Mouse (Mus musculus) limb, embryonic 13.5 days (tissue): ENCODE results near the gene Rhd. TPM values are rescaled to one million over a fixed set of nuclear protein-coding genes. Genes with fewer than 3 reads are reported as not detected.

ENCODE experiments used
- ATAC-seq: fragments of 200-750 bp; cut with Nextera tagmentation; 2 replicates; pipeline ENCODE4 v1.8.0; 2017; ENCODE audit warnings: low read depth, moderate number of reproducible peaks, moderate TSS enrichment; ENCODE audit not compliant: low FRiP score
- H3K27ac ChIP-seq: fragments of 300-500 bp; sonication (generic); 2 replicates; pipeline ENCODE4 v1.5.1; 2015; ENCODE audit warnings: inconsistent platforms, mild to moderate bottlenecking, moderate library complexity
- H3K27me3 ChIP-seq: fragments of 300-500 bp; sonication (generic); 2 replicates; pipeline ENCODE4 v1.6.1; 2015; ENCODE audit warnings: mild to moderate bottlenecking, inconsistent platforms
- H3K36me3 ChIP-seq: fragments of 300-500 bp; sonication (generic); 2 replicates; pipeline ENCODE4 v1.6.1; 2015; ENCODE audit warnings: inconsistent platforms, mild to moderate bottlenecking, moderate library complexity
- H3K4me1 ChIP-seq: fragments of 300-500 bp; sonication (generic); 2 replicates; pipeline ENCODE4 v1.6.1; 2015; ENCODE audit warnings: inconsistent platforms
- H3K4me2 ChIP-seq: fragments of 300-500 bp; sonication (generic); replicated peaks from 2 replicates; pipeline ENCODE4 v1.6.1; 2015; ENCODE audit warnings: inconsistent platforms, mild to moderate bottlenecking, moderate library complexity
- H3K4me3 ChIP-seq: fragments of 300-500 bp; sonication (generic); 2 replicates; pipeline ENCODE4 v1.5.1; 2015; ENCODE audit warnings: moderate library complexity, mild to moderate bottlenecking, inconsistent platforms
- H3K9ac ChIP-seq: fragments of 300-500 bp; sonication (generic); 2 replicates; pipeline ENCODE4 v1.6.1; 2015; ENCODE audit warnings: mild to moderate bottlenecking, inconsistent platforms
- H3K9me3 ChIP-seq: fragments of 300-500 bp; sonication (generic); 2 replicates; pipeline ENCODE4 v1.6.1; 2016; ENCODE audit warnings: inconsistent platforms
- WGBS: fragments of 180-500 bp; shearing (Covaris S2); methylation state at CpG from one replicate; pipeline ENCODE4 v1.1.7; 2015; 5-methylcytosine and 5-hydroxymethylcytosine counted together
- polyA plus RNA-seq: library from polyadenylated mRNA; unstranded; fragments of >200 nt; fragmentation: Nextera tagmentation; extraction: Ambion mirVana; gene quantifications from 2 replicates; pipeline ENCODE4 v1.2.1, GENCODE M21; 2015

The Rhd gene
- polyA plus RNA-seq, 1 experiment from 2014 or later, result 2.9 TPM

DNA sequence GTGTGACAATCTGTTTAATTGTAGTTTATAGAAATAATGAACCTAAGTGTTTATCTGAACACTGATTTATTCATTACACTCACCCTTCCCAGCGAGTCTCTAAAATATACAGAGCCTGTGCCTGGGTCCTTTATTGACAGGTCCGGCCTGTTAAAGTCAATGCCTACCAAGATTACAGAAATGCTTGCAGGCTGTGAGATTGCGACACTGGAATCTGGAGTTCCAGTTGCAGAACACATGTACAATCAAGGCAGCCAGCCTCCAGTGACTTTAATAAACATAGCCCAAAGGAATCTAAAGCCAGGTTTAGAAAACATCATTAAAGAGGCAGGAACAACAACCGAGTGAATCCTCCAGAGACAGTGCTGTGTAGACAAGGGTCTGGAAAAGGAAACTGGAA is 16.7 kb upstream of the Rhd start:
- Histone ChIP-seq H3K36me3 (no peaks in the 10 kb centered on the region), H3K4me2 (no peak overlapping the region), H3K9ac (no peak overlapping the region), H3K9me3 (no peaks in the 10 kb centered on the region), H3K27ac (no peak overlapping the region), H3K27me3 (no peaks in the 10 kb centered on the region), H3K4me3 (no peak overlapping the region), H3K4me1 (peaks cover 47% of the 10 kb centered on the region)
- no peak for ATAC-seq
- 61% methylated on average over 4 of the region's 4 CpGs for WGBS

DNA sequence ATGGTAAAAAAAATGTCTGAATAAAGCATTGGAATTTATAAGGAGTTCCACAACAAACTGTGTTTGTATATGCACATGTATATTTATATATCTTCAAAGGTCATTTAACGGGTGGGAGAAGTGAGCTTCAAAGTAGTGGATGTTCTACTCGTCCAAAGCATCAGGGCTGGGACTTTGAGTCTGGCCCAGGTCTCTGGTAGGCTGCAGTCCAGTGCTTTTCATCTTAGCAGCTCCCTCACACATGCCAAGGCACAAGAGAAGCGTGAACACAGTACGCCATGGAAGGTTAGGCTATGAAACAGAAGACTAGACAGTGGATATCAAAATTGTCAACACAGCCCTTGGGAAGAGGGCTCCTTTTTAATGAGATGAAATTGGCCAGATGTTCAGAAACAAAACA is 13.8 kb upstream of the Rhd start:
- no peak overlapping the region for H3K4me3 ChIP-seq
- no peaks in the 10 kb centered on the region for H3K27me3 ChIP-seq
- no peak overlapping the region for H3K4me2 ChIP-seq
- no peaks in the 10 kb centered on the region for H3K9me3 ChIP-seq
- ATAC-seq, result no peak
- WGBS, result 79% methylated on average over 4 of the region's 4 CpGs
- no peak overlapping the region for H3K9ac ChIP-seq
- H3K36me3 ChIP-seq, result no peaks in the 10 kb centered on the region
- H3K27ac ChIP-seq, result no peak overlapping the region
- peaks cover 45% of the 10 kb centered on the region for H3K4me1 ChIP-seq

DNA sequence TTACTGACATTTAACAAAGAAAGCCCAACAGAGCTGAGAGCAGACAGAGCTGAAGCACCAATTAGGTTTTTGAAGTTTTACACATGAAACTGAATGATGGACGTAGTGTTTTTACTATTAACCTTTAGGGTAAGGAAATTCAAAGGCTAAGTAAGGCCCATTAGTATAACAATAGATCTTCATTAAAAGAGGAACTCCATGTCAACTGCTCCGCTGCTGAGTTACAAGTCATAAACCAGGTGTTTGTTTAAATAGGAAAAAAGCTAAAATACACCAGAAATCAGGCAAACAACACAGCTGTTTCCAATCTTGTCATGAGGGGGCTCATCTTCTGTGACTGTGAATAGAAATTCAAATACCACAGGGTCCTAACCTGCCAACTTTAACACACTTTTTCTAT is 13.1 kb upstream of the Rhd start:
- Histone ChIP-seq H3K4me1 (peaks cover 41% of the 10 kb centered on the region), H3K9me3 (no peaks in the 10 kb centered on the region), H3K4me2 (peak overlapping the region; percentile 83), H3K9ac (no peak overlapping the region), H3K27ac (no peak overlapping the region), H3K27me3 (no peaks in the 10 kb centered on the region), H3K36me3 (no peaks in the 10 kb centered on the region), H3K4me3 (peak overlapping the region; percentile 98)
- 28% methylated on average over 2 of the region's 2 CpGs for WGBS
- no peak for ATAC-seq

DNA sequence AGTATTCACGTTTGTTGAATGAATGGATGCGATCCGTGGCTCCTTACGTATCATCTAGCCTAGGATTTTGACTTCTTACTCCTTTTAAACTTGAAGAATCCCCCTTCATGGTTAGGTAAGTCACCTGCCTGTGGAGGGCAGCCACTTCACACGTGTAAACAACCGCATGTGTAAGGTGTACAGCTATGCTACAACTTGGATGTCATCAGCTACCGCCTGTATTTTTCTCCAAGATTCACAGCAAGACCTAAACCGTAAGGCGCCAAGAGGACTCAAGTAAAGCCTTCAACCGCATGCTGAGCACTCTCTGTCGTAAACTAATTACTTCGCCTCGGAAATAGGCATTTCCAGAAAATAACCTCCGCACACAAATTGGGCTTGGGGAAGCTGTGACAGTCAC is 12.5 kb upstream of the Rhd start:
- Histone ChIP-seq H3K4me1 (peaks cover 42% of the 10 kb centered on the region), H3K36me3 (no peaks in the 10 kb centered on the region), H3K4me2 (peak overlapping the region; percentile 83), H3K27me3 (no peaks in the 10 kb centered on the region), H3K9ac (peak overlapping the region; percentile 97), H3K27ac (peak overlapping the region; percentile 85; the same call in 1 of the 2 replicates), H3K9me3 (no peaks in the 10 kb centered on the region), H3K4me3 (peak overlapping the region; percentile 98)
- no peak for ATAC-seq
- 11% methylated on average over 14 of the region's 14 CpGs for WGBS

DNA sequence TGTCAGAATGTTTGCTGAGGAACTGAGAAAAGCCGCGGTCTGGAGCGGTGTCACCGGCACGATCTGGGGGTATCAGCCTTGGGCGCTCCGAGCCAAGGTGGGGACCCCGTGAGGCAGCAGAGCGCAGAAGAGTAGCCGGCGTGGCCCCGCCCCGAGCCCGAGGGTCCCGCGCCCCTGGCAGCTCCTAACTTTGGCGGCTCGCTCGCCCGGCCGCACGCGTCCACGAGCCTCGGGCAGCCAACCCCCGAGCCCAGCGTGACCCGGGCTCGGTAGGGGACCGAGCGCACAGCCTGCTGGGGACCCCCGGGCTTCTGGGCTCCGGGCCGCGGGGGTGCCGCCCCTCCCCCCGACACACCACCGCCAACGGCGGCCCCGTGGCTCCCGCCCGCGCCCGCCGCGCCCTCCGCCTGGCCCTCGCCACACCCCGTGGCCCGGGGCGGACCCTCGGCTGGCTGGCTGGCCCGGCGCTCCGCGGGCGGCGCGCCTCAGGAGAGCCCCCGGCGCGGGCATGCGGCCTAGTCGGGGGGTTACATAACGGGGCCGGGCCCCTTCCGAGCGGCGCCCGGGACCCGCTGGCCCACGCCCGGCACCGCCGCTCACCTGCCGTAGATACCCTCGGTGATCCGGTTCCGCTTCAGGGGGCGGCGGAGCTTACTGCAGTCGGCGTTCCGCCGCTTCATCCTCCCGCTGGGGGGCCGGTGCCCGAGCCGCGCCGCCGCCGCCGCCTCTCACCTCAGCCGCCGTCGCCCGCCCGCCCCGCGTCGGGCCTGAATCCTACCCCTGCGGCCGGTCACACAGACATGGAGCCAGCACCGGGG is 11.7 kb upstream of the Rhd start:
- H3K27ac ChIP-seq, result peak overlapping the region; percentile 85
- peak overlapping the region; percentile 83 for H3K4me2 ChIP-seq
- H3K4me3 ChIP-seq, result peak overlapping the region; percentile 98
- H3K9ac ChIP-seq, result peak overlapping the region; percentile 97
- ATAC-seq, result peak; percentile 4; the same call in 1 of the 2 replicates
- H3K4me1 ChIP-seq, result peaks cover 36% of the 10 kb centered on the region
- no peaks in the 10 kb centered on the region for H3K9me3 ChIP-seq
- under 1% methylated on average over 71 of the region's 106 CpGs for WGBS
- no peaks in the 10 kb centered on the region for H3K27me3 ChIP-seq
- no peaks in the 10 kb centered on the region for H3K36me3 ChIP-seq

DNA sequence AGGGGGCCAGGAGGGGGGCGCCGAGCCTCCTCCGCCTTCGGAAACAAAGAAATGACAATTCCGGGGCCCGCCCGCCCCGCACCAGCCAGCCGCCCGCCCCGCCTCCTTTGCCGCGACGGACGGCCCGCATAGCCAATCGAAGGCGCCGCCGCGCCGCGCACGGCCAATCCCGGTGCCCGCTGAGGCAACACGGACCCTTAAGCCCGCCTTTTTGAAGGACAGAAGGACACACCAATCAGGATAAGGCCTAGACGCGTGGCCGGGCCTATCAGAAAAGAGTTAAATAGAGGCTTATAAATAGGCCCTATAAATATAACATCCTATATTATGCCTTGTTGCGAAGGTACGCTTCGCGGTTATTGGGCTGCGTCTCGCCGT is 11.1 kb upstream of the Rhd start, which contains the start of gene Maco1:
Gene Maco1 (minus strand): TSS at position 87 of the 378 bp plus-strand sequence.
- Histone ChIP-seq H3K27ac (peak within 1 kb of the TSS; percentile 85), H3K27me3 (no peaks in the 10 kb centered on the region), H3K4me2 (peak within 1 kb of the TSS; percentile 83), H3K4me1 (peaks cover 32% of the 10 kb centered on the region), H3K36me3 (no peaks in the 10 kb centered on the region), H3K9me3 (no peaks in the 10 kb centered on the region), H3K4me3 (peak within 1 kb of the TSS; percentile 98), H3K9ac (peak within 1 kb of the TSS; percentile 97)
- ATAC-seq, result peak; percentile 96
- WGBS, result 0% methylated on average over 36 of the region's 38 CpGs

DNA sequence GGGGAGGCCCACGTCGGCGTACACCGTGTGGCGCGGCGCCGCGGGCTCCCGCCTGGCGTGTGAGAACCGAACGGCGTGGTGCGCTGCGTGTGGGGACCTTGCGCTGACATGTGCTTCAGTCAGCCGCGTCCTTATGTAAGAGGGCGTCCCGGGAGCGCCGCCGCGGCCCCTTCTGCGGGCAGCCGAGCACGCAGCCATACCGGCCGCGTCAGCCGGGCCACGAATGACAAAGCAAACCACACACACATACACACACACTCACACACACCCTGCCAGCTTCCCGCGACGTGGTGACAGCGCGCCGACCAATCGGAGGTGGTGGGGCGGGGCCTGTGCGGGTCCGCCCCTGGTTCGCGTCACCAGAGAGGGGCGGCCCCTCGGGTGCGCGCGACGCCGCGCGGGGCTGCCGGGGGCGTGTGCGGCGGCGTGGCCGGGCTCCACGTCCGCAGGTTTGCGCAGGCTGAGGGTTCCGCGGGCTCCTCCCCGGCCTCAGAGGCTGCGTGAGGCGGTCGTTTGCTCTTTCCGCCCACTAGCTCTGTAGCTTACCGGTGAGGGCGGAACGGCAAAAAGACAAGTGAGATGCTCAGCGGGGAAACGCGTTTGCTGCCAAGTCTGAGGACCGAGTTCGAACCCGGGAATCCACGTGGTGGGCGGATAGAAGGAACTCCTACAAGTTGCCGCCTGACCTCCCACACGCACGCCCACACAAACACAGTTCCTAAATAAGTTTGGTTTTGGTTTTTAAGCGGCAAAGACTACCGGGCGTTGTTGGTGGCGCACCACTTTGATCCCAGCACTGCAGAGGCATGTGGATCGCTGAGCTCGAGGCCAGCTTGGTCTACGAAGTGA is 10.5 kb upstream of the Rhd start:
- Histone ChIP-seq H3K36me3 (no peaks in the 10 kb centered on the region), H3K4me1 (peaks cover 27% of the 10 kb centered on the region), H3K27ac (peak overlapping the region; percentile 56; the same call in 1 of the 2 replicates), H3K27me3 (no peaks in the 10 kb centered on the region), H3K4me3 (peak overlapping the region; percentile 98), H3K9ac (peak overlapping the region; percentile 61), H3K4me2 (peak overlapping the region; percentile 64), H3K9me3 (no peaks in the 10 kb centered on the region)
- peak; percentile 92 for ATAC-seq
- under 1% methylated on average over 90 of the region's 91 CpGs for WGBS

DNA sequence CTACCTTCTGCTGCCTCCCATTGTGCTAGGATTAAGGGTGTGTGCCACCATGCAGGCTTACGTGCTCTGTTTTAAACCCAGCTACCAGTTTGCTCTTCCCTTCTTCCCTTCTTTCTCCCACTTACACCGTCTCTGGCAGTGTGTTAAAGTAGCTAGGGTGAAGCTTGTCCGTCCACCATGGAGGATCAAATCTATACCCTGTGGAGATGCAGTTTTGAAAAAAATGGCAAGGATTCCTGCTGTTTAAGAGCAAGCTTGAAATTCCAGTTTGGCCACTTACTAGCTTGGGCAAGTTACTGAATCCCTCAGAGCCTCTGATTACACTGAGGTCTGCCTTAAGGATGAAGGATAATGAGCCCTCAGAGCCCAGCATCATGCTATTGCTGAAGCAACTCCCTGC is 9.0 kb upstream of the Rhd start:
- H3K9me3 ChIP-seq, result no peaks in the 10 kb centered on the region
- H3K4me1 ChIP-seq, result peaks cover 27% of the 10 kb centered on the region
- 50% methylated on average over 3 of the region's 3 CpGs for WGBS
- H3K4me2 ChIP-seq, result no peak overlapping the region
- no peak overlapping the region for H3K4me3 ChIP-seq
- no peaks in the 10 kb centered on the region for H3K27me3 ChIP-seq
- H3K9ac ChIP-seq, result no peak overlapping the region
- H3K27ac ChIP-seq, result no peak overlapping the region
- H3K36me3 ChIP-seq, result no peaks in the 10 kb centered on the region
- no peak for ATAC-seq

DNA sequence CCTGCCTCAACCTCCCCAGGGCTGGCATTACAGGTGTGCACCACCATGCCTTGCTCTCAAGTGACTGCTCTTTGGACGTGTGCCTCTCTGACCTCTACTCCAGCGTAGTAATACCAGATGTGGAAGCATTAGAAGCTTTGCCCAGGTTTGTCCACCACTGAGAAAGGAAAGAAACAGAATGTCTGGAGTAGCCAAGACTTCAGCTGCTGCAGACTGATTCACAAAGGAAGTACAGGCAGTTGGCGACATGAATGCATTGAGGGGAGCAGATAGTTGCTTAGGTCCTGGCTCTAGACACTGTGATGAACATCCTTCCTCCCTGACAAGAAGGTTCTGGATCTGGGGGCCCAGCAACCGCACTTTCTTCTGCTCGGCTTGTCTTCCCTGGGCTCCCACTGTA is 8.3 kb upstream of the Rhd start:
- Histone ChIP-seq H3K9ac (no peak overlapping the region), H3K9me3 (no peaks in the 10 kb centered on the region), H3K27me3 (no peaks in the 10 kb centered on the region), H3K4me2 (no peak overlapping the region), H3K27ac (peak overlapping the region; percentile 11), H3K4me1 (peaks cover 21% of the 10 kb centered on the region), H3K36me3 (no peaks in the 10 kb centered on the region), H3K4me3 (no peak overlapping the region)
- WGBS, result 52% methylated on average over 5 of the region's 5 CpGs
- no peak for ATAC-seq

DNA sequence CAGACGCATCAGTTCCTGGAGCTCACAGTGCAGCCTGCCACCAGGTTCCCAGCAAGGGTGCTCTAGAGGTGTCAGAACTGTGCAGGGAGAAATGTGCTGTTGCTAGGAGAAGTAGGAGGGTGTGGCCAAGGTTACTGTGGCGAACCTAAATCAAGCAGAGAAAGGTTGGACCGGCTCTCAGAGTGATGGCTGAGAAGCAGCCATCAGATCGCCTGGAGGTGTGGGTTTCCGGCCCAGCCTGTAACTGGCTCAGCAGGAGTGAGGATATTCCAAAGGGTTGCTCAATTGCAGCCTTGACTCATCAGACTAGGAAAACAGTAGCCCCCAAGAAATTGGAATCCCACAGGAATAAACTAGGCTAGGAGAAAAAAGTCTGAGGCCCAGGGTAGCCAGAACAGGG is 7.8 kb upstream of the Rhd start:
- no peak for ATAC-seq
- Histone ChIP-seq H3K4me1 (peaks cover 16% of the 10 kb centered on the region), H3K9ac (no peak overlapping the region), H3K27me3 (no peaks in the 10 kb centered on the region), H3K9me3 (no peaks in the 10 kb centered on the region), H3K27ac (0 out of 2 replicates have a peak overlapping the region, but pooled peaks have one; percentile 11), H3K4me2 (no peak overlapping the region), H3K36me3 (no peaks in the 10 kb centered on the region), H3K4me3 (no peak overlapping the region)
- WGBS, result 25% methylated on average over 5 of the region's 5 CpGs

DNA sequence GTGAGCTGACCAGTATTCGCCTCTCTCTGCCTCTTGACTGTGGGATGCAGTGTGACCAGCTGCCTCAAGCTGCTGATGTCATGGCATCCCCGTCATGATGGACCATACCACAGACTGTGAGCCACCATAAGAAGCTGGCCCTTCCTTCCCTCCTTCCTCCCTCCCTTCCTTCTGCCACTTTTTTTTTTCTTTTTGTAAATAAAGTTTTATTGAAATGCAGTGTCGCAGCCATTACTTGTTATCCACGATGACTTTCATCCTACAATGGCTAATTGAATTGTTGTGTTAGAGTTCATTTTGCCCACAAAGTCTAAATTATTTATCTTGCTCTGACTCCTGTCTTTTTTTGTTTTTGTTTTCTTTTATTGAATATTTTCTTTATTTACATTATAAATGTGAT is 5.8 kb upstream of the Rhd start:
- WGBS, result 83% methylated on average over 4 of the region's 4 CpGs
- H3K4me2 ChIP-seq, result no peak overlapping the region
- H3K36me3 ChIP-seq, result no peaks in the 10 kb centered on the region
- H3K27me3 ChIP-seq, result no peaks in the 10 kb centered on the region
- H3K9ac ChIP-seq, result no peak overlapping the region
- ATAC-seq, result no peak
- H3K9me3 ChIP-seq, result no peaks in the 10 kb centered on the region
- peaks cover 8% of the 10 kb centered on the region for H3K4me1 ChIP-seq
- no peak overlapping the region for H3K4me3 ChIP-seq
- H3K27ac ChIP-seq, result no peak overlapping the region

DNA sequence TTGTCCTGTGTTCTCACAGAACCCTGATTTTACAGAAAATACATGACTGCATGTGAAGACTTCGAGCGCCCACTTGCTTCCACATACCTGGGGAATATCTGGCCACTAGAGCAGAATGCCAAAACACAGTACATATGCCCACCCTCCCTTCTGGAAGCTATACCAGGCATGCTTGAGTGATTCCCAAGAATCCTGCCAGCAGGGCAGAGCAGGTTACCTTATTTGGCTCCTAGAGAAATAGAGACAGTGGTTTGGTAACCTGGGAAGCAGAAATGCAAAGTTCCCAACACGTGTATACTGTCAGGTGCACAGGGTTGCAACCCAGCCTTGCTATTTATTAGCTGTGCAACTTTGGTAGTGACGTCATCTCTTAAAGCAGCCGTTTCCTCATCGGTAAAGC is 2.5 kb upstream of the Rhd start:
- H3K27me3 ChIP-seq, result 0 out of 2 replicates have a peak, but pooled peaks cover 4% of the 10 kb centered on the region
- H3K36me3 ChIP-seq, result no peaks in the 10 kb centered on the region
- peaks cover under 1% of the 10 kb centered on the region; the same call in 1 of the 2 replicates for H3K4me1 ChIP-seq
- H3K9me3 ChIP-seq, result no peaks in the 10 kb centered on the region
- H3K4me2 ChIP-seq, result no peak overlapping the region
- no peak for ATAC-seq
- H3K4me3 ChIP-seq, result no peak overlapping the region
- no peak overlapping the region for H3K27ac ChIP-seq
- WGBS, result 76% methylated on average over 6 of the region's 6 CpGs
- H3K9ac ChIP-seq, result no peak overlapping the region
